Mouse (Mus musculus): ENCODE measurements around the gene Dbp. TPM values are rescaled to one million over a fixed set of nuclear protein-coding genes. Genes with fewer than 3 reads are reported as not detected.

Gene Dbp
- total RNA-seq, 1 experiment, result 10.0 TPM

DNA sequence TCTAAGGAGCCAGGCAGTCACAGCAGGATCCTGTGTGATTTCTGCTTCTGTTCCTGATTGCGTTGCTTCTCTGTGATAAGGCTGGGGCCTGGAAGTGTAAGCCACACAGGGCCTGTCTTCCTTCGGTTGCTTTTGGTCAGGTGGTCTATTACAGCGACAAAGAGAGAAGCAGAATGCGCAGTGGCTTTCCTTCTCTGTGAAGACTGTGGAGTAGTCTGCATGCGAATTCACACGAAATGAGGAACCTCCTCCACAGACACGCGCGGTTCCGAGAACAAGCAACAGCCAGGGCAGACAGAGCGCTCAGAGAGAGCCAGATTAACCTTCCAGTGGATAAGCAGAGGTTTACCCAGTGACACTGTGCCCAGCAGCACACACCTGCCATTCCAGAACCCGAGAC is 36.4 kb downstream of the Dbp start:
- Histone ChIP-seq H3K9ac (ENCODE audit: insufficient read depth, low read depth, low read length, poor library complexity, severe bottlenecking) (no peak overlapping the region), H3K36me3 (ENCODE audit: control insufficient read depth, insufficient read depth, low read length, poor library complexity, severe bottlenecking) (no peaks in the 10 kb centered on the region), H3K9me3 (ENCODE audit: control insufficient read depth, insufficient read depth, low read depth, low read length) (no peaks in the 10 kb centered on the region), H3K27ac (ENCODE audit: insufficient read depth, low read depth, low read length, poor library complexity, severe bottlenecking) (no peak overlapping the region), H3K4me1 (ENCODE audit: control insufficient read depth in 2 of 2, insufficient read depth in 2 of 2, low read length in 2 of 2, poor library complexity in 1 of 2) (no peaks in the 10 kb centered on the region; a peak in 1 of 4 replicates), H3K4me3 (ENCODE audit: insufficient read depth in 1 of 2, low read depth in 1 of 2, low read length in 2 of 2, poor library complexity in 1 of 2, severe bottlenecking in 1 of 2) (no peak overlapping the region)
- no peak for DNase-seq (ENCODE audit: low read depth, low spot score)
- TF ChIP-seq MAFK (IDR thresholded peaks at IDR 0.05; ENCODE audit: insufficient read depth, low read depth, low read length) (no peak), ZC3H11A (IDR thresholded peaks at IDR 0.05; ENCODE audit: borderline replicate concordance, low read depth, low read length) (no peak), CHD2 (IDR thresholded peaks at IDR 0.05; ENCODE audit: low read depth, low read length) (no peak), HCFC1 (IDR thresholded peaks at IDR 0.05; ENCODE audit: borderline replicate concordance, insufficient read depth, low read length) (no peak), ZNF384 (IDR thresholded peaks at IDR 0.05; ENCODE audit: low read depth, low read length) (no peak)
- in situ Hi-C loops (cut with MboI; ENCODE audit: low sequenced_read_pairs in 2 of 2, unreplicated experiment in 2 of 2), result loop anchor here (10.0 to 25.0 kb wide), 2 partner anchors 183 to 196 kb away; partner anchors contain the start of genes Ccdc114 (in 1 of the 2) and Emp3 (in 1 of the 2)

- Histone ChIP-seq H3K36me3 (ENCODE audit: control insufficient read depth, insufficient read depth, low read length, poor library complexity, severe bottlenecking) (no peaks in the 10 kb centered on the region), H3K9me3 (ENCODE audit: control insufficient read depth, insufficient read depth, low read depth, low read length) (no peaks in the 10 kb centered on the region), H3K4me3 (ENCODE audit: insufficient read depth in 1 of 2, low read depth in 1 of 2, low read length in 2 of 2, poor library complexity in 1 of 2, severe bottlenecking in 1 of 2) (no peak overlapping the region), H3K9ac (ENCODE audit: insufficient read depth, low read depth, low read length, poor library complexity, severe bottlenecking) (no peak overlapping the region), H3K4me1 (ENCODE audit: control insufficient read depth in 2 of 2, insufficient read depth in 2 of 2, low read length in 2 of 2, poor library complexity in 1 of 2) (peaks cover 0 to under 1% of the 10 kb centered on the region in 2 experiments; a peak in 2 of 4 replicates), H3K27ac (ENCODE audit: insufficient read depth, low read depth, low read length, poor library complexity, severe bottlenecking) (no peak overlapping the region)
- TF ChIP-seq MAFK (IDR thresholded peaks at IDR 0.05; ENCODE audit: insufficient read depth, low read depth, low read length), result no peak
- no peak for TF ChIP-seq CHD2 (IDR thresholded peaks at IDR 0.05; ENCODE audit: low read depth, low read length)
- no peak for TF ChIP-seq ZNF384 (IDR thresholded peaks at IDR 0.05; ENCODE audit: low read depth, low read length)
- TF ChIP-seq ZC3H11A (IDR thresholded peaks at IDR 0.05; ENCODE audit: borderline replicate concordance, low read depth, low read length), result no peak
- no peak for TF ChIP-seq HCFC1 (IDR thresholded peaks at IDR 0.05; ENCODE audit: borderline replicate concordance, insufficient read depth, low read length)
- in situ Hi-C loops (cut with MboI; ENCODE audit: low sequenced_read_pairs in 2 of 2, unreplicated experiment in 2 of 2), result loop anchor here (10.0 to 25.0 kb wide), 2 partner anchors 183 to 196 kb away; partner anchors contain the start of genes Ccdc114 (in 1 of the 2) and Emp3 (in 1 of the 2)
- no peak for DNase-seq (ENCODE audit: low read depth, low spot score)
Measured at GRCm38 (mm10) chr7:45741777-45742176, 36.9 kb downstream of the Dbp start.

GRCm38 (mm10) chr7:45742338-45742737 is 37.5 kb downstream of the Dbp start:
- DNase-seq (ENCODE audit: low read depth, low spot score), result no peak
- H3K27ac ChIP-seq (ENCODE audit: insufficient read depth, low read depth, low read length, poor library complexity, severe bottlenecking), result no peak overlapping the region
- in situ Hi-C loops (cut with MboI; ENCODE audit: low sequenced_read_pairs in 2 of 2, unreplicated experiment in 2 of 2), result loop anchor here (10.0 to 25.0 kb wide), 2 partner anchors 182 to 195 kb away; partner anchors contain the start of genes Ccdc114 (in 1 of the 2) and Emp3 (in 1 of the 2)
- H3K4me3 ChIP-seq (ENCODE audit: insufficient read depth in 1 of 2, low read depth in 1 of 2, low read length in 2 of 2, poor library complexity in 1 of 2, severe bottlenecking in 1 of 2), result peak overlapping the region; percentile 15 to 60; a peak in 2 of 4 replicates
- peaks cover 0 to 4% of the 10 kb centered on the region in 2 experiments; a peak in 2 of 4 replicates for H3K4me1 ChIP-seq (ENCODE audit: control insufficient read depth in 2 of 2, insufficient read depth in 2 of 2, low read length in 2 of 2, poor library complexity in 1 of 2)
- TF ChIP-seq ZC3H11A (IDR thresholded peaks at IDR 0.05; ENCODE audit: borderline replicate concordance, low read depth, low read length), result no peak
- no peak for TF ChIP-seq HCFC1 (IDR thresholded peaks at IDR 0.05; ENCODE audit: borderline replicate concordance, insufficient read depth, low read length)
- no peak for TF ChIP-seq CHD2 (IDR thresholded peaks at IDR 0.05; ENCODE audit: low read depth, low read length)
- no peak for TF ChIP-seq MAFK (IDR thresholded peaks at IDR 0.05; ENCODE audit: insufficient read depth, low read depth, low read length)
- no peak for TF ChIP-seq ZNF384 (IDR thresholded peaks at IDR 0.05; ENCODE audit: low read depth, low read length)
- no peaks in the 10 kb centered on the region for H3K9me3 ChIP-seq (ENCODE audit: control insufficient read depth, insufficient read depth, low read depth, low read length)
- no peaks in the 10 kb centered on the region for H3K36me3 ChIP-seq (ENCODE audit: control insufficient read depth, insufficient read depth, low read length, poor library complexity, severe bottlenecking)
- H3K9ac ChIP-seq (ENCODE audit: insufficient read depth, low read depth, low read length, poor library complexity, severe bottlenecking), result no peak overlapping the region

DNA sequence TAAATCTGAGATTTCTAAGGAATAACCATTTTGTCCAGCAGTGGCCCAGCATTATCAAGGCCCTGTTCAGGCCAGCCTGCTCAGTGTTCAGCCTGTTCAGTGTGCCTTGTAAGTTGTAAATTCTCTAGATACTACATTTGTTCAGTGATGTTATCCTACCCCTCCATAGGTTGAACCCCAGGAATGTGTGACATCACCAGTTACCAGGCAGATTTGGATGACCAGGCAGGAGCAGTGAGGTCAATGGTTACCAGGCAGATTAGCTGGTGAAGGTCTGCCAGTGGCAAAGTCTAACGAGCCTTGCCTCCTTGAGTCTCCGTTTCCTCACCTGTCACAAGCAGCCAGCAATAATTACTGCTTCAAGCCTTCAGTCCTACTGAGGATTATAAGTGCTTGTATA is 39.5 kb downstream of the Dbp start:
- Histone ChIP-seq H3K9ac (ENCODE audit: insufficient read depth, low read depth, low read length, poor library complexity, severe bottlenecking) (no peak overlapping the region), H3K36me3 (ENCODE audit: control insufficient read depth, insufficient read depth, low read length, poor library complexity, severe bottlenecking) (no peaks in the 10 kb centered on the region), H3K4me3 (ENCODE audit: insufficient read depth in 1 of 2, low read depth in 1 of 2, low read length in 2 of 2, poor library complexity in 1 of 2, severe bottlenecking in 1 of 2) (no peak overlapping the region), H3K9me3 (ENCODE audit: control insufficient read depth, insufficient read depth, low read depth, low read length) (no peaks in the 10 kb centered on the region), H3K27ac (ENCODE audit: insufficient read depth, low read depth, low read length, poor library complexity, severe bottlenecking) (no peak overlapping the region), H3K4me1 (ENCODE audit: control insufficient read depth in 2 of 2, insufficient read depth in 2 of 2, low read length in 2 of 2, poor library complexity in 1 of 2) (peaks cover 0 to 10% of the 10 kb centered on the region in 2 experiments; a peak in 2 of 4 replicates)
- in situ Hi-C loops (cut with MboI; ENCODE audit: low sequenced_read_pairs in 2 of 2, unreplicated experiment in 2 of 2), result loop anchor here (10.0 to 25.0 kb wide), 2 partner anchors 180 to 193 kb away; partner anchors contain the start of genes Ccdc114 (in 1 of the 2) and Emp3 (in 1 of the 2)
- DNase-seq (ENCODE audit: low read depth, low spot score), result peak; percentile 60
- peak; percentile 95 for TF ChIP-seq CHD2 (IDR thresholded peaks at IDR 0.05; ENCODE audit: low read depth, low read length)
- no peak for TF ChIP-seq ZC3H11A (IDR thresholded peaks at IDR 0.05; ENCODE audit: borderline replicate concordance, low read depth, low read length)

Measured in ES-E14 (cell line).